Mouse (Mus musculus): Measurements from ENCODE around the gene Myog. TPM values are rescaled to one million over a fixed set of nuclear protein-coding genes. Genes with fewer than 3 reads are reported as not detected.

The Myog gene
- polyA plus RNA-seq (2012; rRNA removed), result 0.46 and 40.7 TPM in 2 replicates

GRCm38 (mm10) chr1:134289598-134290099 is at the start of gene Myog:
Gene Myog, plus strand, starts transcription at chr1:134289989.

GRCm38 (mm10) chr1:134332770-134333271 is 43.0 kb downstream of the Myog start, which contains the start of gene Ppfia4:
Gene Ppfia4, minus strand, starts transcription at chr1:134332928.

Other genes with a start within 250 kb of the Myog start
- gene Btg2, start 210.9 kb upstream of the Myog start, polyA plus RNA-seq (2012; rRNA removed), result 53.6 and 74.4 TPM in 2 replicates
- gene Chit1, start 178.7 kb upstream of the Myog start, polyA plus RNA-seq (2012; rRNA removed), result 0.06 and 0.09 TPM in 2 replicates
- gene Chil1, start 107.8 kb upstream of the Myog start, polyA plus RNA-seq (2012; rRNA removed), result 1.2 and 1.3 TPM in 2 replicates
- 0.10 and 9.1 TPM in 2 replicates for gene Mybph, start 96.5 kb upstream of the Myog start, polyA plus RNA-seq (2012; rRNA removed)
- 0.53 and 1.7 TPM in 2 replicates for gene Adora1, start 54.6 kb upstream of the Myog start, polyA plus RNA-seq (2012; rRNA removed)
- 6.8 and 11.6 TPM in 2 replicates for gene Ppfia4, start 42.9 kb downstream of the Myog start, polyA plus RNA-seq (2012; rRNA removed)
- gene Tmem183a, start 72.0 kb downstream of the Myog start, polyA plus RNA-seq (2012; rRNA removed), result 96.1 and 114 TPM in 2 replicates
- not detected in 2 replicates for gene 4933406M09Rik, start 96.0 kb downstream of the Myog start, polyA plus RNA-seq (2012; rRNA removed)
- gene Cyb5r1, start 115.6 kb downstream of the Myog start, polyA plus RNA-seq (2012; rRNA removed), result 22.7 and 30.1 TPM in 2 replicates
- gene Adipor1, start 125.4 kb downstream of the Myog start, polyA plus RNA-seq (2012; rRNA removed), result 44.2 and 57.9 TPM in 2 replicates
- gene Klhl12, start 165.5 kb downstream of the Myog start, polyA plus RNA-seq (2012; rRNA removed), result 22.9 and 25.2 TPM in 2 replicates
- gene Rabif, start 204.7 kb downstream of the Myog start, polyA plus RNA-seq (2012; rRNA removed), result 16.9 and 23.8 TPM in 2 replicates